Mouse (Mus musculus) stomach, embryonic 14.5 days (tissue): ENCODE measurements around the gene Tekt4. TPM values are rescaled to one million over a fixed set of nuclear protein-coding genes. Genes with fewer than 3 reads are reported as not detected.

ENCODE experiments used
- ATAC-seq: fragments of 200-750 bp; cut with Nextera tagmentation; 2 replicates; pipeline ENCODE4 v1.8.0; 2017; ENCODE audit warnings: low read depth, moderate TSS enrichment; ENCODE audit not compliant: insufficient number of reproducible peaks, insufficient read depth, low FRiP score
- H3K27ac ChIP-seq: fragments of 300-500 bp; sonication (generic); 2 replicates; pipeline ENCODE4 v1.5.1; 2014; ENCODE audit warnings: mild to moderate bottlenecking, low read length, moderate library complexity, mixed read lengths
- H3K27me3 ChIP-seq: fragments of 300-500 bp; sonication (generic); 2 replicates; pipeline ENCODE4 v1.6.1; 2014; ENCODE audit warnings: low read length, control low read depth, mixed read lengths; ENCODE audit not compliant: control insufficient read depth, insufficient read depth
- H3K36me3 ChIP-seq: fragments of 300-500 bp; sonication (generic); 2 replicates; pipeline ENCODE4 v1.6.1; 2014; ENCODE audit warnings: mild to moderate bottlenecking, control low read depth, low read length, moderate library complexity, mixed read lengths; ENCODE audit not compliant: control insufficient read depth, insufficient read depth
- H3K4me1 ChIP-seq: fragments of 300-500 bp; sonication (generic); 2 replicates; pipeline ENCODE4 v1.6.1; 2014; ENCODE audit warnings: low read length, control low read depth, mixed read lengths; ENCODE audit not compliant: control insufficient read depth, insufficient read depth
- H3K4me2 ChIP-seq: fragments of 300-500 bp; sonication (generic); replicated peaks from 2 replicates; pipeline ENCODE4 v1.6.1; 2014; ENCODE audit warnings: low read depth, low read length, control low read depth
- H3K4me3 ChIP-seq: fragments of 300-500 bp; sonication (generic); 2 replicates; pipeline ENCODE4 v1.5.1; 2014; ENCODE audit warnings: low read depth, low read length, control low read depth
- H3K9ac ChIP-seq: fragments of 300-500 bp; sonication (generic); replicated peaks from 2 replicates; pipeline ENCODE4 v1.6.1; 2014; ENCODE audit warnings: low read depth, mild to moderate bottlenecking, control low read depth, low read length, moderate library complexity, mixed read lengths
- H3K9me3 ChIP-seq: fragments of 300-500 bp; sonication (generic); 2 replicates; pipeline ENCODE4 v1.6.1; 2016; ENCODE audit warnings: low read depth, low read length, control low read depth; ENCODE audit not compliant: control insufficient read depth
- WGBS: fragments of 180-500 bp; shearing (Covaris S2); extraction: QIAGEN DNeasy Blood & Tissue Kit; methylation state at CpG from one replicate; pipeline ENCODE4 v1.1.7; 2014; 5-methylcytosine and 5-hydroxymethylcytosine counted together
- polyA plus RNA-seq: library from polyadenylated mRNA; unstranded; fragments of >200 nt; fragmentation: Nextera tagmentation; extraction: Ambion mirVana; gene quantifications from 2 replicates; pipeline ENCODE4 v1.2.1, GENCODE M21; 2014

Tekt4 gene
- polyA plus RNA-seq, 1 experiment from 2014 or later = not detected

DNA sequence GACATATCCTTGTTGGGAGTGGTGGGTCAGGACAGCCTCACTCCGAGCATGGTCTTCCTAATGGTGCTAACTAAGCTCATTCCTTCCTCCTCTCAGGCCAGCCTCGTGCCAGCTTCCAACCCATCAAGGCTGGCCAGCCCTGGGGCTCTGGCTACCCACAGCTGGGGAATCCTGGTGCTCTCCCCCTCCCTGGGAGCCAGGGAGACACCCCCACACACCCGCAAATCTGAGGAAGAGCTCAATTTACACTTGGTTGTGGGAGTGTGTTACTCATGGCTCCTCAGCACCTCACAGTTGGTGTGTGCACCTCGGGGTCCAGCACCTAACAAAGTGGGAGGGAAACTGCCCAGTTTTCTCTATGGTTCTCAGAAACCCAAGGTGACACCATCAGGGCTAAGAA lies 43.2 kb upstream of the Tekt4 start:
- Histone ChIP-seq H3K36me3 (no peaks in the 10 kb centered on the region), H3K9me3 (no peaks in the 10 kb centered on the region), H3K4me2 (no peak overlapping the region), H3K9ac (no peak overlapping the region), H3K27ac (no peak overlapping the region; the same call in 1 of the 2 replicates), H3K27me3 (no peaks in the 10 kb centered on the region), H3K4me1 (peaks cover 39% of the 10 kb centered on the region), H3K4me3 (no peak overlapping the region)
- 40% methylated on average over 4 of the region's 4 CpGs for WGBS
- ATAC-seq = no peak

DNA sequence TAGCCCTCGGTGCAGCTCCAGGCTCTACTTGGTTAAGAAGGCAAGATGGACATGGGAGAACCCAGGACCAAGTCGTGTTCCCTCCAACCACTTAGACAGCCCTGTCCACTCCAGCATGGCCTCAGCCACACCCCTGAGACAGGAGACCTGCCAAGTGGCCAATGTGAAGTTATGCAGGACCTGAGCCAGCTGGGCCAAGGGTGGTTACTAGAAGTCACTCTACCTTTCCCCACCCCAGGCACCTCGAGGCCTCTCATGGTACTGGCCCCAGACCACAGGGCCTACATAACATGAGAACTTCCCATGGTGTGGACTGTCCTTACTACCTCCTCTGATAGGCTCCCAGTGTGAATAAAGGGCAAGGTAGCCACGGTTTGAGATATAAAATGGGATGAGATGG lies 40.2 kb upstream of the Tekt4 start:
- Histone ChIP-seq H3K27me3 (no peaks in the 10 kb centered on the region), H3K9ac (no peak overlapping the region), H3K4me1 (peaks cover 45% of the 10 kb centered on the region), H3K27ac (no peak overlapping the region), H3K4me3 (no peak overlapping the region), H3K36me3 (no peaks in the 10 kb centered on the region), H3K9me3 (no peaks in the 10 kb centered on the region), H3K4me2 (no peak overlapping the region)
- no peak for ATAC-seq
- WGBS = 67% methylated on average over 4 of the region's 4 CpGs

DNA sequence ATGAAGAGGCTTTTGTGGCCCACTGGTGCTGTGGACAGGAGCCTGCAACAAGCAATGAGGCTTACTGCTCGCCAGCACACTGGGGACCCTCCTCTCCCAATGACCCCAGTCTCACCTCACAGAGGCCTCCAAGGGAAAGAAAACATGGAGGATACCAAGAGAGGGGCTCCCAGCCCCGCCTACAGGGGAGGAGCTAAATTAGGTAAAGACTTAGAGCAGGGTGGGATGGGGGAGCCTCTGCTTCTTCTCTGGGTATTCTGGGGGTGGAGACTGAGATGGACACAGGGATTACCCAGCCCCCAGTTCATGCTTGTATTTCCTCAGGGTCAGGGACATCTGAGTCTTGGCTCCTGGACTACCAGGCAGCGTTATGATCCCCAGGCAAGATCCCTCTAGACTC lies 39.5 kb upstream of the Tekt4 start:
- Histone ChIP-seq H3K4me3 (no peak overlapping the region), H3K27ac (peak overlapping the region; percentile 67; the same call in 1 of the 2 replicates), H3K9me3 (no peaks in the 10 kb centered on the region), H3K4me1 (peaks cover 48% of the 10 kb centered on the region), H3K27me3 (no peaks in the 10 kb centered on the region), H3K36me3 (no peaks in the 10 kb centered on the region), H3K9ac (no peak overlapping the region), H3K4me2 (no peak overlapping the region)
- 23% methylated on average over 3 of the region's 3 CpGs for WGBS
- no peak for ATAC-seq

DNA sequence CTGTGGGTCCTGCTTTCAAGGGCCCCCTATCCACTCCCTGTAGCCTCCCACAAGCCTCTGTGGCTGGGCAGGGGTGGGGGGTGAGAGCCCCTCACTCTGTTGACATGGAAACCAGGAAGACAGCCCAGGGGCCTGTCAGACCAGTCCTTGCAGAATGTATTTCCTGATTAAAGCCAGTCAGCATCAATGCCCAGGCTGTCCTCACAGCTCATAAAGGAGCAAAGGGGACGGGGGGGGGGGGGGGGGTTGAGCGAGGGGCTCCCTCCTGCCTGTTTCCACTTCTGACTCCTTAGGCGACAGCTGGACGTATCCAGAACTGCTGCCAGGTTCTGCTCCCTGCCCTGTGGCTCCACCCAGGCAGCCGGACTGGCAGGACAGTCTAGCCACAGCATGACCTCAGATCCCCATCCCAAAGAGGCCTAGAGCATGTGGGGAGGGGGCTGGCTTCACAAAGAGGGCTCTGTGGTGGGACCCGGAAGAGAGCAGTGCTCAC lies 38.9 kb upstream of the Tekt4 start:
- H3K4me1 ChIP-seq = peaks cover 50% of the 10 kb centered on the region
- H3K4me3 ChIP-seq = no peak overlapping the region
- no peak overlapping the region for H3K4me2 ChIP-seq
- H3K36me3 ChIP-seq = no peaks in the 10 kb centered on the region
- no peaks in the 10 kb centered on the region for H3K9me3 ChIP-seq
- no peaks in the 10 kb centered on the region for H3K27me3 ChIP-seq
- peak overlapping the region; percentile 67 for H3K27ac ChIP-seq
- 9% methylated on average over 6 of the region's 6 CpGs for WGBS
- ATAC-seq = peak; percentile 43; the same call in 1 of the 2 replicates
- no peak overlapping the region; the same call in 1 of the 2 replicates for H3K9ac ChIP-seq

DNA sequence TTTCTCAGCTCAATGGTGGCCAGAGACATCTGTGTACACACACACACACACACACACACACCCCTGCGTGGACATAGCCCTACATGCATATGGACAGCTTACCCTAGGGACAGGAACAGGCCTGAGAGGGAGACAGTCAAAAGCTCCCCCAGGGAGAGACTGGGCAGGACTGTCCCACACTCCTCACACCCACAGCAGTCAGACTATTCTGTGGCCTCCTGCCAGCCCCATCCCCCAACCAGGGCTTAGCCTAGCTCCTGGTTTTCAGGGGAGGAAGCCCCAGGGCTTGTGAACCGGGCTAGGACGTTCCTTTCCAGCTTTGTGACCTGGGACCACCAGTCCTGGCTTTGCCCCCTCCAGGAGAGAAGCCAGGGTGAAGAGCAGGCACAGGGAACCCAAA lies 38.2 kb upstream of the Tekt4 start:
- 10% methylated on average over 3 of the region's 3 CpGs for WGBS
- Histone ChIP-seq H3K27ac (peak overlapping the region; percentile 67; the same call in 1 of the 2 replicates), H3K9ac (no peak overlapping the region), H3K27me3 (no peaks in the 10 kb centered on the region), H3K4me2 (no peak overlapping the region; the same call in 1 of the 2 replicates), H3K36me3 (no peaks in the 10 kb centered on the region), H3K9me3 (no peaks in the 10 kb centered on the region), H3K4me3 (no peak overlapping the region), H3K4me1 (peaks cover 46% of the 10 kb centered on the region)
- peak; percentile 24; the same call in 1 of the 2 replicates for ATAC-seq

DNA sequence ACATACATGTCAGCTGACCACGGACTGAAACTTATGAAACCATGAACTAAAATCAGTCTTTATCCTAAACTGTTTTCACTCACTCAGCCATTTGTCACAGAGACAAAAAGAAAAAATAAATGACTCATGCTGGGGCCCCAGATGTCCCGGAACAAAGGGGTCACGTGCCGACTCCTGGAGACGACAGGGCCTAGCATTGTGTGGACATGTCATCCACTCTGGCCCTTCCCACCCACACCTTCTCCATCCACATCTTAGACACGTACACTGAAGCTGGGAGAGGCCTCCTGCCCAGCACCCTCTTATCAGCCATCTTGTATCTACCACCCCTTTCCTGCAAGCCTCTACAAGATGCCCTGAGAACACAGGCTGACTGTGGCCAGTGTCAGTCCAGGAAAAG lies 36.4 kb upstream of the Tekt4 start:
- Histone ChIP-seq H3K9ac (no peak overlapping the region), H3K27ac (no peak overlapping the region), H3K4me3 (no peak overlapping the region), H3K27me3 (no peaks in the 10 kb centered on the region), H3K9me3 (no peaks in the 10 kb centered on the region), H3K36me3 (peaks cover 6% of the 10 kb centered on the region; the same call in 1 of the 2 replicates), H3K4me2 (no peak overlapping the region), H3K4me1 (peaks cover 46% of the 10 kb centered on the region)
- WGBS = 62% methylated on average over 6 of the region's 6 CpGs
- no peak for ATAC-seq

DNA sequence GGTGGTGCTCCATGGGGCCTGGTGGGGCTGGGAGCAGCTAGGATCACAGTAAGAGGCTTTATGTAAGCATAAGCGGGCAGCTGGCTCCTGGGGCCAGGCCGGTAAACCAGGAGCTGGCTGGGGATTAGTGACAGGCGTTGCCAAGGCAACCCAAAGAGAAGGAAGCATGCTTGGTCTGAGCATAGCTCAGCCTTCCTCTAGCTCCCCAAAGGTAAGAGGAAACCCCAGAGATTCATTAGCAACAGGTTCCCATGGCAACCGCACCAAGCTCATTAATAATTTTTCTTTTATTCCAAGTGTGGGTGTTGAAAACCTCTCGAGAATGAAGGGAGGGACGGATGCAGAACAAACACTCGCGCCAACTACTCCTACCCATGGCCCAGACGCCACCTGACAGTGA lies 35.5 kb upstream of the Tekt4 start:
- peaks cover 46% of the 10 kb centered on the region for H3K4me1 ChIP-seq

DNA sequence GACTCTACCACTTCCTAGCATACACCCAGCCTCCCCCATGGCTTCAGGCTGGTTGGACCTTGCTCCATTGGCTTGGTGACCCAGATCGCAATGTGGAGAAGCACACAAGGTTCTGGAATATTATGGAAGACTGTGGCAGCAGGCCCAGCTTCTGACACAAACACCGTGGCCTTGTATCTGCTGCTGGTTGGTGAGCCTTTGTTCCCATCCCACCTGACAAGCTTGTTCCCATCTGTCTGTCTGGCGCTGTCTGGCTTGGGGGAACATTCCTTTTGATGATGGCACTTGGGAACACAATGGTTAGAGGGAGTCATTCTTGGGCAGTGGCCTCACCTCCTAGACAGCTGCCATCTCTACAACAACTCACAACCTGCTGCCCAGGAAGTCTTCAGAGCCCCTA lies 33.4 kb upstream of the Tekt4 start:
- no peak for ATAC-seq
- no peak overlapping the region for H3K4me3 ChIP-seq
- H3K27me3 ChIP-seq = no peaks in the 10 kb centered on the region
- peaks cover 30% of the 10 kb centered on the region for H3K4me1 ChIP-seq
- H3K4me2 ChIP-seq = no peak overlapping the region
- H3K27ac ChIP-seq = no peak overlapping the region
- 73% methylated on average over 3 of the region's 3 CpGs for WGBS
- peaks cover 6% of the 10 kb centered on the region; the same call in 1 of the 2 replicates for H3K36me3 ChIP-seq
- no peak overlapping the region for H3K9ac ChIP-seq
- no peaks in the 10 kb centered on the region for H3K9me3 ChIP-seq

More for the DNA sequence above, 35.5 kb upstream of the Tekt4 start:
- H3K4me2 ChIP-seq = no peak overlapping the region
- H3K27ac ChIP-seq = no peak overlapping the region
- H3K36me3 ChIP-seq = peaks cover 6% of the 10 kb centered on the region; the same call in 1 of the 2 replicates
- 24% methylated on average over 9 of the region's 9 CpGs for WGBS
- H3K9me3 ChIP-seq = no peaks in the 10 kb centered on the region
- no peak for ATAC-seq
- H3K4me3 ChIP-seq = no peak overlapping the region
- H3K27me3 ChIP-seq = no peaks in the 10 kb centered on the region
- H3K9ac ChIP-seq = no peak overlapping the region

DNA sequence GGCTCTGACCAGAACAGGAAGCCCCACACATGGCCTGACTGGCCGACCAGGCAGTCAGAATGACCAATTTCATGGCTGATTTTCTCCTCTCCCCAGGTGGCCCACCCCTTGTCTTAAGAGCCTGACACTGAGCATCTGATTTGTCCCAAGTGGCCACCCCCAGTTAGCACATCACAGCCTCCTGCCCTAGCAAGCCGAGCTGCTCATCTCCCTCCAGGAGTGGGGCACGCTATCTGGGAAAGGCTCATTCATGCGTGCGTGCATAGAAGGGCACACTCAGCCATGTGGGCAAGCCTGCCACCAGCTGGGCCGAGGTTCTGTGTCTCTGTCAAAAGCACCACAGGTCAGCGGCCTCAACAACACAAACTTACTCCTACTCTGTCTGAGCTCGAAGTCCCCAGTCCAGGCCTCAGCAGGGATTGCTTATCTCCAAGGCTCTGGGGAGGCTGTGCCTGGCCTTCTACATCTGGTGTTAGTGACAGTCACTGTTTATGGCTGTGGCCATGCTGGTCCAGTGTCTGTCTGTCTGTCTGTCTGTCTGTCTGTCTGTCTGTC lies 29.8 kb upstream of the Tekt4 start:
- Histone ChIP-seq H3K9ac (no peak overlapping the region), H3K27ac (no peak overlapping the region), H3K27me3 (no peaks in the 10 kb centered on the region), H3K9me3 (no peaks in the 10 kb centered on the region), H3K4me1 (peaks cover 31% of the 10 kb centered on the region), H3K4me3 (no peak overlapping the region), H3K4me2 (no peak overlapping the region), H3K36me3 (peaks cover 6% of the 10 kb centered on the region; the same call in 1 of the 2 replicates)
- ATAC-seq = no peak
- 64% methylated on average over 8 of the region's 8 CpGs for WGBS
